Mouse (Mus musculus) CH12.LX (cell line): Measurements from ENCODE around the gene Trpc1.

Experiments
- CTCF ChIP-seq, 2 experiments: IDR thresholded peaks in 1 of 2; conservative IDR thresholded peaks in 1 of 2; 2 replicates each; pipeline ENCODE4 v1.5.1; 2011 to 2012; ENCODE audit warnings: low read depth in 2 of 2, low read length in 2 of 2, improper control_type of control experiment in 1 of 2, inconsistent platforms in 1 of 2, mild to moderate bottlenecking in 1 of 2, moderate library complexity in 1 of 2
- E2F4 ChIP-seq: IDR thresholded peaks from 2 replicates; pipeline ENCODE4 v1.6.1; 2011; ENCODE audit warnings: low read depth, low read length, improper control_type of control experiment; ENCODE audit not compliant: insufficient replicate concordance
- HCFC1 ChIP-seq: IDR thresholded peaks from 2 replicates; pipeline ENCODE4 v1.6.1; 2012; ENCODE audit warnings: low read depth, mild to moderate bottlenecking, inconsistent platforms, low read length, improper control_type of control experiment
- MAX ChIP-seq: IDR thresholded peaks from 2 replicates; pipeline ENCODE4 v1.6.1; 2011; ENCODE audit warnings: low read length, improper control_type of control experiment
- POLR2A ChIP-seq: IDR thresholded peaks from 2 replicates; pipeline ENCODE4 v1.6.1; 2011; ENCODE audit warnings: low read depth, mild to moderate bottlenecking, improper control_type of control experiment, low read length

DNA sequence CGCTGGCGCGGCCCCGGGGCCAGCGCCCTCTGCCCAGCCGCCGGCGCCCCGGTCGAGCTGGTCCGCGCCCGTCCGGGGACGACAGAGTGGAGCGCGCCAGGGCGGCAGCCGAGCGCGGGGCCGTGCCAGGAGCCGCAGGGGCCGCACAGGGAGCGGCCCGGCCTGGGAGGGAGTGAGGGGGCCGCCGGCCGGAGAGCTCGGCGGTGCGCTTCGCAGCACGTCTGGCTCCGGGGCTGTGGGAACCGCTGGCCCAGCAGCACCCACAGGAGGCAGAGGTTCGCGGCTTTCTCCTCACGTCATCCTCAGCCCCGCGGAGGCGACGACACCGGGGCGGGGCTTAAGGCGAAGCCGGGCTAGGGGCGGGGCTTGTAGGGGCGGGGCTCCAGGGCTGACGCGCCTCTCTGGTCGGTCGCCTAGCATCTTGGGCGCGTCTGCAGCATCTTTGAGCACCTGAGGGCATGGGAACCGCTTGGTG, at the start of gene Trpc1:
- no peak for TF ChIP-seq HCFC1
- no peak for TF ChIP-seq MAX
- TF ChIP-seq CTCF (conservative IDR thresholded peaks at IDR 0.05 in 1 of 2, IDR thresholded peaks at IDR 0.05 in 1 of 2; ENCODE audit: low read depth in 2 of 2, low read length in 2 of 2): no peak
- TF ChIP-seq POLR2A: no peak
- TF ChIP-seq E2F4: no peak
